12 mouse cellular contexts compared by ENCODE assay signal in genomic region chr6:31100084-31100579, GRCm38 (mm10).
A peak's percentile ranks its signal among the peaks of the same experiment; 100 is the strongest.
DNase-seq lines count a peak whose midpoint lies in the region; ATAC-seq lines count a peak whose summit lies in the region.
"Had no signal": no experiment of that assay in that cellular context is flagged by ENCODE, and none has a peak within 500 bp of the region (broad histone marks: within the 10 kb centered on the region; RNA-seq: fewer than 3 reads in every experiment).

No protein-coding gene starts in this region.

- no peaks in the 10 kb centered on the region for H3K27me3 ChIP-seq in kidney, embryonic 16.5 days (ENCODE audit: insufficient read depth, low read length)
- no peaks in the 10 kb centered on the region for H3K27me3 ChIP-seq in limb, embryonic 10.5 days (ENCODE audit: low read depth, poor library complexity, severe bottlenecking)
- H3K27me3 ChIP-seq: liver, embryonic 12.5 days had no signal

- peak; percentile 58 for DNase-seq in kidney, adult 18-20 months
- DNase-seq in NIH3T3 (ENCODE audit: low read depth), result peak; percentile 80
- DNase-seq in cerebellum, adult 8-10 months, result peak; percentile 45
- no peak for DNase-seq in limb, embryonic 10.5 days (ENCODE audit: low spot score)
- DNase-seq in ovary, adult 18-20 months (ENCODE audit: low spot score), result no peak

- no peak overlapping the region for H3K9ac ChIP-seq in kidney, embryonic 16.5 days (replicated peaks; ENCODE audit: low read length)
- H3K9ac ChIP-seq: liver, embryonic 12.5 days; midbrain, embryonic 12.5 days had no signal

- H3K36me3 ChIP-seq in kidney, embryonic 16.5 days (ENCODE audit: insufficient read depth, low read length), result no peaks in the 10 kb centered on the region
- no peaks in the 10 kb centered on the region for H3K36me3 ChIP-seq in limb, embryonic 10.5 days
- H3K36me3 ChIP-seq: liver, embryonic 12.5 days; midbrain, embryonic 12.5 days had no signal

- no peak for ATAC-seq in kidney, embryonic 16.5 days (ENCODE audit: low FRiP score, low TSS enrichment)
- peak; percentile 10 for ATAC-seq in inflammation-experienced regulatory T-cells, adult 6 months
- ATAC-seq in erythroblast, adult 5-6 weeks (replicated peaks; ENCODE audit: low FRiP score, poor library complexity, severe bottlenecking), result no peak
- ATAC-seq: forebrain, embryonic 14.5 days; liver, embryonic 12.5 days had no signal

- H3K4me2 ChIP-seq in kidney, embryonic 16.5 days (replicated peaks; ENCODE audit: low read depth, low read length), result no peak overlapping the region
- H3K4me2 ChIP-seq: liver, embryonic 12.5 days; midbrain, embryonic 12.5 days had no signal

- no peak overlapping the region for H3K27ac ChIP-seq in kidney, embryonic 16.5 days (ENCODE audit: low read length)
- H3K27ac ChIP-seq in limb, embryonic 10.5 days, result no peak overlapping the region
- H3K27ac ChIP-seq: liver, embryonic 12.5 days; midbrain, embryonic 12.5 days had no signal

- no peaks in the 10 kb centered on the region for H3K9me3 ChIP-seq in kidney, embryonic 16.5 days (ENCODE audit: low read length)
- H3K9me3 ChIP-seq in limb, embryonic 10.5 days (replicated peaks), result no peaks in the 10 kb centered on the region
- H3K9me3 ChIP-seq: G1E; liver, embryonic 12.5 days; midbrain, embryonic 12.5 days had no signal

- H3K4me3 ChIP-seq in kidney, embryonic 16.5 days (ENCODE audit: low read length), result no peak overlapping the region
- no peak overlapping the region for H3K4me3 ChIP-seq in limb, embryonic 10.5 days
- H3K4me3 ChIP-seq: liver, embryonic 12.5 days; midbrain, embryonic 12.5 days had no signal

- 67% methylated on average over 12 of the region's 12 CpGs for WGBS in kidney, embryonic 16.5 days
- 80% methylated on average over 12 of the region's 12 CpGs for WGBS in limb, embryonic 10.5 days

- H3K4me1 ChIP-seq in kidney, embryonic 16.5 days (ENCODE audit: insufficient read depth, low read length), result no peaks in the 10 kb centered on the region
- peaks cover 28% of the 10 kb centered on the region for H3K4me1 ChIP-seq in limb, embryonic 10.5 days

Comparison
In these comparisons a context has a peak if more than half of its experiments do, and no peak if none do; other contexts are left out.
1. DNase-seq: peak in kidney, adult 18-20 months (single experiment), NIH3T3 (single experiment) and cerebellum, adult 8-10 months (single experiment); none in limb, embryonic 10.5 days (single experiment) and ovary, adult 18-20 months (single experiment).